Mouse (Mus musculus): ENCODE results near the gene Mogat1. TPM values are rescaled to one million over a fixed set of nuclear protein-coding genes. Genes with fewer than 3 reads are reported as not detected.

Gene Mogat1
- polyA plus RNA-seq, 1 experiment from 2014 or later: 0.51 TPM

- no peak overlapping the region for H3K4me2 ChIP-seq (ENCODE audit: low read length)
- H3K27ac ChIP-seq (ENCODE audit: low read depth, low read length): no peak overlapping the region
- no peaks in the 10 kb centered on the region for H3K4me1 ChIP-seq (ENCODE audit: control insufficient read depth, insufficient read depth, low read depth, low read length)
- ATAC-seq: no peak
- no peaks in the 10 kb centered on the region for H3K27me3 ChIP-seq (replicated peaks; ENCODE audit: control insufficient read depth, insufficient read depth, low read length)
- peaks cover 3% of the 10 kb centered on the region; the same call in 1 of the 2 replicates for H3K9me3 ChIP-seq (ENCODE audit: control insufficient read depth, low read length)
- 94% methylated on average over 6 of the region's 6 CpGs for WGBS
- no peak overlapping the region for H3K9ac ChIP-seq (ENCODE audit: low read depth, low read length)
- no peaks in the 10 kb centered on the region for H3K36me3 ChIP-seq (ENCODE audit: control insufficient read depth, insufficient read depth, low read length)
- no peak overlapping the region for H3K4me3 ChIP-seq (ENCODE audit: low read length)
Measured at GRCm38 (mm10) chr1:78502527-78502926, 8.3 kb upstream of the Mogat1 start.

- WGBS: 61% methylated on average over 1 of the region's 1 CpGs
- Histone ChIP-seq H3K9ac (ENCODE audit: low read depth, low read length) (no peak overlapping the region), H3K4me1 (ENCODE audit: control insufficient read depth, insufficient read depth, low read depth, low read length) (no peaks in the 10 kb centered on the region; the same call in 1 of the 2 replicates), H3K4me3 (ENCODE audit: low read length) (no peak overlapping the region), H3K36me3 (ENCODE audit: control insufficient read depth, insufficient read depth, low read length) (no peaks in the 10 kb centered on the region), H3K27ac (ENCODE audit: low read depth, low read length) (no peak overlapping the region), H3K4me2 (ENCODE audit: low read length) (no peak overlapping the region), H3K9me3 (ENCODE audit: control insufficient read depth, low read length) (peaks cover 3% of the 10 kb centered on the region; the same call in 1 of the 2 replicates), H3K27me3 (replicated peaks; ENCODE audit: control insufficient read depth, insufficient read depth, low read length) (no peaks in the 10 kb centered on the region)
- ATAC-seq: no peak
Measured at GRCm38 (mm10) chr1:78507137-78507536, 3.7 kb upstream of the Mogat1 start.

GRCm38 (mm10) chr1:78511621-78512160 is 900 bp downstream of the Mogat1 start, which contains the start of gene BC035947:
TSS of gene BC035947 (minus strand) at chr1:78512158.
- peak; percentile 65 for ATAC-seq
- H3K36me3 ChIP-seq (ENCODE audit: control insufficient read depth, insufficient read depth, low read length): no peaks in the 10 kb centered on the region
- H3K9me3 ChIP-seq (ENCODE audit: control insufficient read depth, low read length): no peaks in the 10 kb centered on the region
- no peaks in the 10 kb centered on the region; the same call in 1 of the 2 replicates for H3K4me1 ChIP-seq (ENCODE audit: control insufficient read depth, insufficient read depth, low read depth, low read length)
- no peaks in the 10 kb centered on the region for H3K27me3 ChIP-seq (replicated peaks; ENCODE audit: control insufficient read depth, insufficient read depth, low read length)
- H3K4me2 ChIP-seq (ENCODE audit: low read length): peak within 1 kb of the TSS; percentile 55
- H3K9ac ChIP-seq (ENCODE audit: low read depth, low read length): peak within 1 kb of the TSS; percentile 47
- no peak within 1 kb of the TSS for H3K27ac ChIP-seq (ENCODE audit: low read depth, low read length)
- peak within 1 kb of the TSS; percentile 34 for H3K4me3 ChIP-seq (ENCODE audit: low read length)
- WGBS: 2% methylated on average over 25 of the region's 25 CpGs

- Histone ChIP-seq H3K4me3 (ENCODE audit: low read length) (no peak overlapping the region), H3K27ac (ENCODE audit: low read depth, low read length) (no peak overlapping the region), H3K4me1 (ENCODE audit: control insufficient read depth, insufficient read depth, low read depth, low read length) (no peaks in the 10 kb centered on the region; the same call in 1 of the 2 replicates), H3K9me3 (ENCODE audit: control insufficient read depth, low read length) (no peaks in the 10 kb centered on the region), H3K4me2 (ENCODE audit: low read length) (no peak overlapping the region), H3K27me3 (replicated peaks; ENCODE audit: control insufficient read depth, insufficient read depth, low read length) (no peaks in the 10 kb centered on the region), H3K36me3 (ENCODE audit: control insufficient read depth, insufficient read depth, low read length) (no peaks in the 10 kb centered on the region), H3K9ac (ENCODE audit: low read depth, low read length) (no peak overlapping the region)
- ATAC-seq: no peak
- whole genome bisulfite sequencing: 84% methylated on average over 8 of the region's 8 CpGs
Measured at GRCm38 (mm10) chr1:78512756-78513155, 2.0 kb downstream of the Mogat1 start.

GRCm38 (mm10) chr1:78518907-78519306 is 8.1 kb downstream of the Mogat1 start:
- H3K9ac ChIP-seq (ENCODE audit: low read depth, low read length): no peak overlapping the region
- 88% methylated on average over 7 of the region's 7 CpGs for WGBS
- ATAC-seq: no peak

GRCm38 (mm10) chr1:78525189-78525886 is 14.5 kb downstream of the Mogat1 start:
- Histone ChIP-seq H3K27me3 (replicated peaks; ENCODE audit: control insufficient read depth, insufficient read depth, low read length) (no peaks in the 10 kb centered on the region), H3K9me3 (ENCODE audit: control insufficient read depth, low read length) (no peaks in the 10 kb centered on the region), H3K4me3 (ENCODE audit: low read length) (no peak overlapping the region), H3K27ac (ENCODE audit: low read depth, low read length) (no peak overlapping the region), H3K9ac (ENCODE audit: low read depth, low read length) (no peak overlapping the region), H3K4me1 (ENCODE audit: control insufficient read depth, insufficient read depth, low read depth, low read length) (no peaks in the 10 kb centered on the region), H3K4me2 (ENCODE audit: low read length) (no peak overlapping the region), H3K36me3 (ENCODE audit: control insufficient read depth, insufficient read depth, low read length) (no peaks in the 10 kb centered on the region)
- no peak for ATAC-seq
- WGBS: 51% methylated on average over 23 of the region's 23 CpGs

More at GRCm38 (mm10) chr1:78518907-78519306, 8.1 kb downstream of the Mogat1 start:
- Histone ChIP-seq H3K27me3 (replicated peaks; ENCODE audit: control insufficient read depth, insufficient read depth, low read length) (no peaks in the 10 kb centered on the region), H3K4me2 (ENCODE audit: low read length) (no peak overlapping the region), H3K36me3 (ENCODE audit: control insufficient read depth, insufficient read depth, low read length) (no peaks in the 10 kb centered on the region), H3K9me3 (ENCODE audit: control insufficient read depth, low read length) (no peaks in the 10 kb centered on the region), H3K4me1 (ENCODE audit: control insufficient read depth, insufficient read depth, low read depth, low read length) (no peaks in the 10 kb centered on the region), H3K27ac (ENCODE audit: low read depth, low read length) (no peak overlapping the region), H3K4me3 (ENCODE audit: low read length) (no peak overlapping the region)

- Histone ChIP-seq H3K4me2 (ENCODE audit: low read length) (no peak overlapping the region), H3K9ac (ENCODE audit: low read depth, low read length) (no peak overlapping the region), H3K27ac (ENCODE audit: low read depth, low read length) (no peak overlapping the region), H3K36me3 (ENCODE audit: control insufficient read depth, insufficient read depth, low read length) (no peaks in the 10 kb centered on the region), H3K9me3 (ENCODE audit: control insufficient read depth, low read length) (no peaks in the 10 kb centered on the region), H3K27me3 (replicated peaks; ENCODE audit: control insufficient read depth, insufficient read depth, low read length) (no peaks in the 10 kb centered on the region), H3K4me1 (ENCODE audit: control insufficient read depth, insufficient read depth, low read depth, low read length) (no peaks in the 10 kb centered on the region), H3K4me3 (ENCODE audit: low read length) (no peak overlapping the region)
- ATAC-seq: no peak
- 96% methylated on average over 3 of the region's 3 CpGs for WGBS
Measured at GRCm38 (mm10) chr1:78528356-78528755, 17.6 kb downstream of the Mogat1 start.

- Histone ChIP-seq H3K4me2 (ENCODE audit: low read length) (no peak overlapping the region), H3K27ac (ENCODE audit: low read depth, low read length) (no peak overlapping the region), H3K9me3 (ENCODE audit: control insufficient read depth, low read length) (no peaks in the 10 kb centered on the region), H3K36me3 (ENCODE audit: control insufficient read depth, insufficient read depth, low read length) (no peaks in the 10 kb centered on the region), H3K27me3 (replicated peaks; ENCODE audit: control insufficient read depth, insufficient read depth, low read length) (no peaks in the 10 kb centered on the region), H3K9ac (ENCODE audit: low read depth, low read length) (no peak overlapping the region), H3K4me3 (ENCODE audit: low read length) (no peak overlapping the region), H3K4me1 (ENCODE audit: control insufficient read depth, insufficient read depth, low read depth, low read length) (no peaks in the 10 kb centered on the region)
- no peak for ATAC-seq
- WGBS: 92% methylated on average over 8 of the region's 8 CpGs
Measured at GRCm38 (mm10) chr1:78529011-78529410, 18.2 kb downstream of the Mogat1 start.

GRCm38 (mm10) chr1:78530500-78531215 is 19.9 kb downstream of the Mogat1 start:
- whole genome bisulfite sequencing: 72% methylated on average over 7 of the region's 7 CpGs
- no peak overlapping the region for H3K27ac ChIP-seq (ENCODE audit: low read depth, low read length)
- ATAC-seq: peak; percentile 66; the same call in 1 of the 2 replicates
- no peak overlapping the region for H3K4me3 ChIP-seq (ENCODE audit: low read length)
- no peaks in the 10 kb centered on the region for H3K27me3 ChIP-seq (replicated peaks; ENCODE audit: control insufficient read depth, insufficient read depth, low read length)
- H3K4me2 ChIP-seq (ENCODE audit: low read length): no peak overlapping the region
- no peaks in the 10 kb centered on the region for H3K36me3 ChIP-seq (ENCODE audit: control insufficient read depth, insufficient read depth, low read length)
- H3K9ac ChIP-seq (ENCODE audit: low read depth, low read length): no peak overlapping the region
- no peaks in the 10 kb centered on the region for H3K9me3 ChIP-seq (ENCODE audit: control insufficient read depth, low read length)
- no peaks in the 10 kb centered on the region for H3K4me1 ChIP-seq (ENCODE audit: control insufficient read depth, insufficient read depth, low read depth, low read length)
